Mouse (Mus musculus) midbrain, postnatal 0 days (tissue): ENCODE results near the gene Gm45753. TPM values are rescaled to one million over a fixed set of nuclear protein-coding genes. Genes with fewer than 3 reads are reported as not detected.

Source experiments
- ATAC-seq: fragments of 200-750 bp; cut with Nextera tagmentation; 2 replicates; pipeline ENCODE4 v1.8.0; 2017; ENCODE audit warnings: moderate number of reproducible peaks, mild to moderate bottlenecking, moderate TSS enrichment, moderate library complexity; ENCODE audit not compliant: low FRiP score
- DNase-seq: peaks from one replicate; pipeline ENCODE4 v3.0.0-alpha.2; 2015; ENCODE audit warnings: low spot score
- H3K27ac ChIP-seq: fragments of 300-500 bp; sonication (generic); 2 replicates; pipeline ENCODE4 v1.5.1; 2014; ENCODE audit warnings: low read depth, mild to moderate bottlenecking, low read length, mixed read lengths
- H3K27me3 ChIP-seq: fragments of 300-500 bp; sonication (generic); 2 replicates; pipeline ENCODE4 v1.6.1; 2014; ENCODE audit warnings: low read length, control low read depth, mixed read lengths; ENCODE audit not compliant: insufficient read depth
- H3K36me3 ChIP-seq: fragments of 300-500 bp; sonication (generic); 2 replicates; pipeline ENCODE4 v1.6.1; 2014; ENCODE audit warnings: low read length, control low read depth, mixed read lengths; ENCODE audit not compliant: insufficient read depth
- H3K4me1 ChIP-seq: fragments of 300-500 bp; sonication (generic); 2 replicates; pipeline ENCODE4 v1.6.1; 2014; ENCODE audit warnings: mild to moderate bottlenecking, control low read depth, antibody characterized with exemption, low read length, mixed read lengths; ENCODE audit not compliant: insufficient read depth
- H3K4me2 ChIP-seq: fragments of 300-500 bp; sonication (generic); 2 replicates; pipeline ENCODE4 v1.6.1; 2014; ENCODE audit warnings: low read depth, mild to moderate bottlenecking, low read length, mixed read lengths; ENCODE audit not compliant: poor library complexity, severe bottlenecking
- H3K4me3 ChIP-seq: fragments of 300-500 bp; sonication (generic); 2 replicates; pipeline ENCODE4 v1.5.1; 2014; ENCODE audit warnings: low read depth, mild to moderate bottlenecking, low read length, moderate library complexity
- H3K9ac ChIP-seq: fragments of 300-500 bp; sonication (generic); replicated peaks from 2 replicates; pipeline ENCODE4 v1.6.1; 2014; ENCODE audit warnings: mild to moderate bottlenecking, low read length, moderate library complexity, mixed read lengths; ENCODE audit not compliant: poor library complexity, severe bottlenecking
- H3K9me3 ChIP-seq: fragments of 300-500 bp; sonication (generic); 2 replicates; pipeline ENCODE4 v1.6.1; 2016; ENCODE audit warnings: low read length, control low read depth
- CTCF ChIP-seq: IDR thresholded peaks from 2 replicates; pipeline ENCODE4 v1.5.1; 2016; ENCODE audit warnings: antibody characterized with exemption, mild to moderate bottlenecking
- WGBS: fragments of 180-500 bp; shearing (Covaris S2); extraction: QIAGEN DNeasy Blood & Tissue Kit; methylation state at CpG from one replicate; pipeline ENCODE4 v1.1.7; 2014; 5-methylcytosine and 5-hydroxymethylcytosine counted together
- polyA plus RNA-seq: library from polyadenylated mRNA; unstranded; fragments of >200 nt; fragmentation: Nextera tagmentation; extraction: Ambion mirVana; gene quantifications from 2 replicates; pipeline ENCODE4 v1.2.1, GENCODE M21; 2015
- total RNA-seq: library from RNA; depleted of rRNA; stranded (reverse); fragments of >200 nt; gene quantifications from 2 replicates; pipeline ENCODE4 v1.2.3, GENCODE M21; 2014

Gm45753 gene
- total and polyA plus RNA-seq, 2 experiments from 2014 or later, result not detected

DNA sequence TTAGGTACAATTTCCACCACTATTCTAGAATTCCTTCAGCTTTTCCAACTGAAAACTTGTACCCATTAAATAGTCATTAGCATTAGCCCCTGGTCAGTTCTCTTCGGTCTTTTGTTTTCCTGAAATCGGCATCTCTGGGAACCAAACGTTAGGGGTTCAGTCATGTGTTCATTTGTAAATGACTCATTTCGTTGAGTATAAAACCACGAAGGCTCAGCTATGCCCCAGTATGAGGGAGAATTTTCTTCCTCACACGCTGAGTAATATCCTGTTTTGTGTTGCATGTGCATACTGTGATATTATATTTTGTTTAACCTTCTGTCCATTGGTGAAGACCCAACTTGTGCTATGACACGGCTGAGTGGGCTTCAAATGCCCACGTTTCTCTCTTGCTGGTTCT, 49.8 kb downstream of the Gm45753 start:
- ATAC-seq (no peak), DNase-seq (no peak)
- Histone ChIP-seq H3K36me3 (no peaks in the 10 kb centered on the region), H3K9ac (no peak overlapping the region), H3K27ac (no peak overlapping the region), H3K27me3 (no peaks in the 10 kb centered on the region), H3K9me3 (no peaks in the 10 kb centered on the region), H3K4me2 (no peak overlapping the region), H3K4me3 (no peak overlapping the region), H3K4me1 (no peaks in the 10 kb centered on the region)
- TF ChIP-seq CTCF, result no peak
- WGBS, result 82% methylated on average over 8 of the region's 8 CpGs

DNA sequence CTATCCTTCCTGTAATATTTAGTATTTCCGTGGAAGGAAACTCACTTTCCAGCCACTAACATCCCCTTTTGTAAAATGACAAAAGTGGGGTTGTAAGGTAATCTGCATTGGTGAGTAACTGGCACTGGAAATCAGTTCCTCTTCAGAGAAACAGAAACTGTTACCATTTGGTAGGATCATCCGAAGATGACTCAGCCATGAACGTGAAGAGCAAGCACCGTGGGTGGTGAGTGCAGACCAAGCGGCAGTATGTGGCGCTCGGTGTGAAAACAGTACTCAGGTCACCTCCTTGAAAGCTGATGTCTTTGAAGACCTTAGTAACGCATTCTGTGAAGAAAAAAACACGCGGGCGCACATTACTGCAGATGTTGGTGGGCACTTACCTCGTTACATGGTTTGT, 53.2 kb downstream of the Gm45753 start:
- no peak for DNase-seq
- no peaks in the 10 kb centered on the region for H3K36me3 ChIP-seq
- H3K27me3 ChIP-seq, result no peaks in the 10 kb centered on the region
- no peak overlapping the region for H3K4me2 ChIP-seq
- H3K4me1 ChIP-seq, result no peaks in the 10 kb centered on the region
- H3K27ac ChIP-seq, result no peak overlapping the region
- 90% methylated on average over 12 of the region's 12 CpGs for WGBS
- no peak for TF ChIP-seq CTCF
- no peak overlapping the region for H3K4me3 ChIP-seq
- ATAC-seq, result no peak
- no peak overlapping the region for H3K9ac ChIP-seq
- H3K9me3 ChIP-seq, result no peaks in the 10 kb centered on the region

DNA sequence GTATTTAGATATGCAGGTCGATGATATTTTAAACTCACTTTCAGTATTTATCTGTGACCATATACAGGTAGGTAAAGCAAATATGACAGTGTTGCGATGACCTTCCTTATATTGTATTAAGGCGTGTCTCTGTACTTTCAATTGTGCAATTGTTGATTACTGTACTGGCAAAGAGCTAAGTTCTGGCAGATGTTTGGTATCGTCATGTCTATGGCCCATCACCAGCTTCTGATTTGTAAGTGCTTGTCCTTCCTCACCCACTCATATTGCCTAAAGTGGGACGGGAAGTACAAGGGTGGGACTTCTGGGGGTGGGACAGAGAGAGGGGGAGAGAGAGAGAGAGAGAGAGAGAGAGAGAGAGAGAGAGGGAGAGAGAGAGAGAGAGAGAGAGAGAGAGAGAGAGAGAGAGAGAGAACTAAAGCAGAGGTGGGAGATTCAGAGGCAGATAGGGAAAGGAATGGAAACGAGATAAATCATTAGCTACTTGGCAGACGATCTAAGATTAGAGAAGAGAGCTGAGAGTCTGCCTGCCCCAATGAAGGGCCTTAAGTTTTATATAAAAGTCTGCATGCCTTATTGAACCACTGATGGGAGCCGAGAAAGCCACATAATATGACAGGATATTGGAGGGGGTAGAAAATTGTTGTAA, 53.9 kb downstream of the Gm45753 start:
- Histone ChIP-seq H3K4me1 (no peaks in the 10 kb centered on the region), H3K9ac (no peak overlapping the region), H3K4me2 (no peak overlapping the region), H3K27ac (no peak overlapping the region), H3K9me3 (no peaks in the 10 kb centered on the region), H3K4me3 (no peak overlapping the region), H3K27me3 (no peaks in the 10 kb centered on the region), H3K36me3 (no peaks in the 10 kb centered on the region)
- ATAC-seq (no peak), DNase-seq (no peak)
- 88% methylated on average over 8 of the region's 8 CpGs for WGBS
- no peak for TF ChIP-seq CTCF

- Histone ChIP-seq H3K9ac (no peak overlapping the region), H3K4me2 (no peak overlapping the region), H3K4me1 (no peaks in the 10 kb centered on the region), H3K27me3 (no peaks in the 10 kb centered on the region), H3K9me3 (no peaks in the 10 kb centered on the region), H3K4me3 (no peak overlapping the region), H3K36me3 (no peaks in the 10 kb centered on the region), H3K27ac (no peak overlapping the region)
- 91% methylated on average over 1 of the region's 1 CpGs for WGBS
- ATAC-seq (no peak), DNase-seq (no peak)
- TF ChIP-seq CTCF, result no peak
These were observed 54.7 kb downstream of the Gm45753 start for GRCm38 (mm10) chr8:45253586-45253985.

GRCm38 (mm10) chr8:45253111-45253510, 55.2 kb downstream of the Gm45753 start:
- Histone ChIP-seq H3K4me3 (no peak overlapping the region), H3K27ac (no peak overlapping the region), H3K27me3 (no peaks in the 10 kb centered on the region), H3K4me1 (no peaks in the 10 kb centered on the region), H3K4me2 (no peak overlapping the region), H3K9me3 (no peaks in the 10 kb centered on the region), H3K36me3 (no peaks in the 10 kb centered on the region), H3K9ac (no peak overlapping the region)
- no peak for TF ChIP-seq CTCF
- DNase-seq, result no peak
- no peak for ATAC-seq
- 62% methylated on average over 2 of the region's 2 CpGs for WGBS

DNA sequence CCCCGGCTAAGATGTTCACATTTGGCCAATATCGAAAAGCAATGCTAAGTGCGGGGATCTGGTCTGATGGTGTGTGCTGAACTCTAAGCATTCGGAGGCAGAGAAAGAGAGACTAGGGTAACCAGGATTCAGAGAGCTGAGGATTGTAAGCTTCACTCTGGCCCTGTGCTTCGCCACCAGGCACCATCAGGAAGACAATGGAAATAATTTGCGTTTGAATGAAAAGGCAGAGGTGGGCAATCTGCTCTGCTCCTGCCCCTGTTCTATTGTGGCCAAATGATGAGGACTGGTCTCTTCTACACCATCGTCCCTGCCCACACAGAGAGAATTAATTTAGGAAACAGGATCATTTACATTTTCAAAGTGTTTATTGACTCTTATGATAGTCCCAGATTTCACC, 62.0 kb downstream of the Gm45753 start:
- Histone ChIP-seq H3K9ac (no peak overlapping the region), H3K9me3 (no peaks in the 10 kb centered on the region), H3K4me3 (no peak overlapping the region), H3K27ac (no peak overlapping the region), H3K4me2 (no peak overlapping the region), H3K4me1 (no peaks in the 10 kb centered on the region), H3K36me3 (no peaks in the 10 kb centered on the region), H3K27me3 (no peaks in the 10 kb centered on the region)
- WGBS, result 40% methylated on average over 7 of the region's 7 CpGs
- ATAC-seq (no peak), DNase-seq (no peak)
- no peak for TF ChIP-seq CTCF
